Mouse (Mus musculus) embryonic facial prominence, embryonic 11.5 days (tissue): Measurements from ENCODE around the gene Cep68. TPM values are rescaled to one million over a fixed set of nuclear protein-coding genes. Genes with fewer than 3 reads are reported as not detected.

Experiments used
- ATAC-seq: fragments of 200-750 bp; cut with Nextera tagmentation; replicated peaks from 2 replicates; pipeline ENCODE4 v1.8.0; 2017; ENCODE audit warnings: low read depth; ENCODE audit not compliant: insufficient number of reproducible peaks, low FRiP score, low TSS enrichment
- DNase-seq: peaks from one replicate; pipeline ENCODE4 v3.0.0-alpha.2; 2015; ENCODE audit warnings: low spot score
- H3K27ac ChIP-seq: fragments of 300-500 bp; sonication (generic); replicated peaks from 2 replicates; pipeline ENCODE4 v1.5.1; 2014; ENCODE audit warnings: mild to moderate bottlenecking, low read depth, low read length, control low read depth
- H3K27me3 ChIP-seq: fragments of 300-500 bp; sonication (generic); 2 replicates; pipeline ENCODE4 v1.6.1; 2014; ENCODE audit warnings: mild to moderate bottlenecking, low read length, moderate library complexity, mixed read lengths; ENCODE audit not compliant: control insufficient read depth, insufficient read depth
- H3K36me3 ChIP-seq: fragments of 300-500 bp; sonication (generic); replicated peaks from 2 replicates; pipeline ENCODE4 v1.6.1; 2014; ENCODE audit warnings: low read depth, mild to moderate bottlenecking, low read length, moderate library complexity, mixed read lengths; ENCODE audit not compliant: control insufficient read depth, insufficient read depth
- H3K4me1 ChIP-seq: fragments of 300-500 bp; sonication (generic); 2 replicates; pipeline ENCODE4 v1.6.1; 2014; ENCODE audit warnings: low read length, mixed read lengths; ENCODE audit not compliant: control insufficient read depth, insufficient read depth
- H3K4me2 ChIP-seq: fragments of 300-500 bp; sonication (generic); 2 replicates; pipeline ENCODE4 v1.6.1; 2014; ENCODE audit warnings: low read depth, mild to moderate bottlenecking, control low read depth, low read length, moderate library complexity
- H3K4me3 ChIP-seq: fragments of 300-500 bp; sonication (generic); 2 replicates; pipeline ENCODE4 v1.5.1; 2014; ENCODE audit warnings: low read depth, low read length, control low read depth
- H3K9ac ChIP-seq: fragments of 300-500 bp; sonication (generic); replicated peaks from 2 replicates; pipeline ENCODE4 v1.6.1; 2014; ENCODE audit warnings: mild to moderate bottlenecking, control low read depth, low read length
- H3K9me3 ChIP-seq: fragments of 300-500 bp; sonication (generic); replicated peaks from 2 replicates; pipeline ENCODE4 v1.6.1; 2016; ENCODE audit warnings: mild to moderate bottlenecking, low read length, inconsistent platforms, mixed read lengths; ENCODE audit not compliant: control insufficient read depth
- WGBS: fragments of 180-500 bp; shearing (Covaris S2); extraction: QIAGEN DNeasy Blood & Tissue Kit; methylation state at CpG from one replicate; pipeline ENCODE4 v1.1.7; 2014; 5-methylcytosine and 5-hydroxymethylcytosine counted together
- polyA plus RNA-seq: library from polyadenylated mRNA; unstranded; fragments of >200 nt; fragmentation: Nextera tagmentation; extraction: Ambion mirVana; gene quantifications from 2 replicates; pipeline ENCODE4 v1.2.1, GENCODE M21; 2014

The Cep68 gene
- polyA plus RNA-seq, 1 experiment from 2014 or later = 38.5 TPM

DNA sequence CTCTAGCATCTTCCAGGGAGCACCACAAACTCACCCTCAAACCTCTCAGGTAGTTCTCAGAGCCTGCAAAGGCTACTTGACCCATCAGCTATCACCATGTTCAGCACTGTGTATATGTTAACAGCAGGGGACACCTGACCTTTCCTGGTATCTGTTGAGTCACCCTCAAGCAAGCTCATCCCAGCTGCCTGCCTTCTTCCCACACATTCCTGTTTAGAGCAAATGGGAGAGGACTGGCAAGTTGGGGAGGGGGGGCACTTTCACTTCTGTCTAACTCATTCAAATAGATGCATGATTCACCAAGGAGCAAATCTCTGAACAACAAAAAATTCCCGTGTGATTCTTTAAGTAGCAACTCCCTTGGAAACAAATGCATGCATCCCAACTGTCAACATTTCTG, 2.6 kb downstream of the Cep68 start:
- ATAC-seq = no peak
- 88% methylated on average over 1 of the region's 1 CpGs for WGBS
- H3K27me3 ChIP-seq = no peaks in the 10 kb centered on the region
- DNase-seq = no peak
- no peak overlapping the region for H3K4me3 ChIP-seq
- no peak overlapping the region for H3K4me2 ChIP-seq
- H3K36me3 ChIP-seq = peaks cover 4% of the 10 kb centered on the region; the same call in 1 of the 2 replicates
- H3K9ac ChIP-seq = no peak overlapping the region
- no peak overlapping the region for H3K27ac ChIP-seq
- no peaks in the 10 kb centered on the region for H3K9me3 ChIP-seq
- H3K4me1 ChIP-seq = peaks cover 6% of the 10 kb centered on the region

DNA sequence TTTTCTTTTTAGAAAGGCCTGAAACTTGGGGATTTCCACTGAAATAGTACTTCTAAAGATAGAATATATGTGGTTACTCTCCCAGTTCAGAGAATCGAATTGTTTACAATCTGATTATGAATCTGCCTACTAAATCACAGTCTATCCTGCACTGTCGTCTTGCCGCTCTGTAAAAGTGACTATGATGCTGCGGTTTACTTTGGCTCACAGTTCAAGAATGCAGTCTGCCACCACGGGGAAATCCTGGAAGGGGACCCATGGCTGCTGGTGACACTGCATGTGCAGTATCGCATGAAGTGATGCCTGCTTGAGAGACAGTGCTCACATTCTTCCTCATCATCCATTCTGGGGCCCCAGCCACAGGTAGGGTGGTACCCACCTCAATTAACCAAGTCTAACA, 3.9 kb downstream of the Cep68 start:
- 90% methylated on average over 6 of the region's 6 CpGs for whole genome bisulfite sequencing
- no peak for DNase-seq
- Histone ChIP-seq H3K27me3 (no peaks in the 10 kb centered on the region), H3K36me3 (peaks cover 4% of the 10 kb centered on the region), H3K9ac (no peak overlapping the region), H3K9me3 (no peaks in the 10 kb centered on the region), H3K4me1 (peaks cover 6% of the 10 kb centered on the region), H3K27ac (no peak overlapping the region), H3K4me2 (no peak overlapping the region), H3K4me3 (no peak overlapping the region)
- ATAC-seq = no peak

GRCm38 (mm10) chr11:20244336-20245290, 4.6 kb downstream of the Cep68 start:
- Histone ChIP-seq H3K36me3 (peaks cover 11% of the 10 kb centered on the region), H3K4me2 (no peak overlapping the region), H3K27me3 (no peaks in the 10 kb centered on the region), H3K4me1 (peaks cover 6% of the 10 kb centered on the region), H3K9ac (no peak overlapping the region), H3K9me3 (no peaks in the 10 kb centered on the region), H3K4me3 (no peak overlapping the region), H3K27ac (no peak overlapping the region)
- DNase-seq = peak; percentile 39
- no peak for ATAC-seq
- WGBS = 74% methylated on average over 16 of the region's 16 CpGs

GRCm38 (mm10) chr11:20243214-20243913, 5.9 kb downstream of the Cep68 start:
- H3K9ac ChIP-seq = no peak overlapping the region
- H3K27ac ChIP-seq = no peak overlapping the region; the same call in 1 of the 2 replicates
- H3K27me3 ChIP-seq = no peaks in the 10 kb centered on the region
- peaks cover 6% of the 10 kb centered on the region for H3K4me1 ChIP-seq
- no peaks in the 10 kb centered on the region for H3K9me3 ChIP-seq
- no peak overlapping the region for H3K4me2 ChIP-seq
- 33% methylated on average over 9 of the region's 9 CpGs for WGBS
- H3K36me3 ChIP-seq = peaks cover 19% of the 10 kb centered on the region
- ATAC-seq (no peak), DNase-seq (peak; percentile 73)
- no peak overlapping the region for H3K4me3 ChIP-seq

- WGBS = 82% methylated on average over 6 of the region's 6 CpGs
- no peak for DNase-seq
- Histone ChIP-seq H3K27ac (no peak overlapping the region; the same call in 1 of the 2 replicates), H3K9me3 (no peaks in the 10 kb centered on the region), H3K4me1 (peaks cover 6% of the 10 kb centered on the region), H3K27me3 (no peaks in the 10 kb centered on the region), H3K9ac (no peak overlapping the region), H3K4me3 (no peak overlapping the region), H3K36me3 (peaks cover 23% of the 10 kb centered on the region), H3K4me2 (no peak overlapping the region)
- ATAC-seq = no peak
Measured at GRCm38 (mm10) chr11:20242366-20243056, 6.7 kb downstream of the Cep68 start.

DNA sequence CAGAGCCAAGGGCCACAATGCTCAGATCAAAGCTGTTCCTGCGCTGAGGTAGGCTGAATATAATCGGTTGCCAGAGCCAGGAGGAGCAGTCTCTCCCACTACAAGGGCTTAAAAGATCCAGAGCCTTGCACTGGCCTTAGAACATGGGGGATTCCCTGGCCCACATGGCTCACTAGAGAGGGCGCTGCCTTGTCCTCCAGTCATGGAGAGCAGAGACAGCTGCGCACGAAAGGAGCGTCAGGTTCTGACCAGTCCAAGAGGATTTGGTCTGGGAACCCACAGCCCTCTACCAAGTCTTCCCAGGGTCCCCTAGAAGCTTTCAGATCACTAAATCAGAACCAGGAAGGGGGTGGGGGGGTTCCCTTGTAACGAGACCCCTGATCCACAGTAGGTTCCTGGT, 7.9 kb downstream of the Cep68 start:
- Histone ChIP-seq H3K27me3 (no peaks in the 10 kb centered on the region), H3K9me3 (no peaks in the 10 kb centered on the region), H3K9ac (no peak overlapping the region), H3K4me3 (no peak overlapping the region), H3K4me2 (no peak overlapping the region), H3K36me3 (peaks cover 23% of the 10 kb centered on the region), H3K4me1 (peaks cover 6% of the 10 kb centered on the region), H3K27ac (no peak overlapping the region)
- 94% methylated on average over 7 of the region's 7 CpGs for WGBS
- ATAC-seq (no peak), DNase-seq (no peak)

DNA sequence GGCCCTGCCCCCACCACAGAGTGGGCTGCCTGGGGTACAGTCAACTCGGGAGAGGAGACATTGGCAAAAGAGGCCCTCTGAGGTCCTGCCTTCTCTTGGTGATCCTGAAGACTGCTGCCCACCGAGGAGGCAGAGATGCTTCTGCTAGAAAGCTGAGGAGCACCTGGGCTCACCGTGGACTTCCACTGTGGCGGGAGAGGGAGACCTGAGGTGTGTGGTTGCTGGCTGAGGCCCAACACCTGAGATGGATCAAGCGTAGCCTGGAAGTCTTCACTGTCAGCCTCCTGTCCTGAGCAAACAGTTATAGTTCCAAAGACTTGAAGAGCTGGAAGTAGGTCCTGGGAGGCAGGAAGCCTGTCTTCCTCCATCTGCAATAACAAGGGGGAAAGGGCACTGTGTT, 8.9 kb downstream of the Cep68 start:
- Histone ChIP-seq H3K4me3 (no peak overlapping the region), H3K27ac (no peak overlapping the region), H3K36me3 (peaks cover 25% of the 10 kb centered on the region), H3K9ac (no peak overlapping the region), H3K27me3 (no peaks in the 10 kb centered on the region), H3K9me3 (no peaks in the 10 kb centered on the region), H3K4me2 (no peak overlapping the region), H3K4me1 (peaks cover 6% of the 10 kb centered on the region)
- 77% methylated on average over 5 of the region's 5 CpGs for WGBS
- DNase-seq (no peak), ATAC-seq (no peak)
